Mouse (Mus musculus): ENCODE measurements around the gene Mrpl2.

GRCm38 (mm10) chr17:46649811-46650210 lies 3.8 kb downstream of the Mrpl2 start:
- no peak for TF ChIP-seq POLR2A (IDR thresholded peaks at IDR 0.05; ENCODE audit: borderline replicate concordance, control insufficient read depth, low read depth, low read length)
- no peak for TF ChIP-seq CTCF (IDR thresholded peaks at IDR 0.05; ENCODE audit: control insufficient read depth, insufficient read depth, low read length)
